Mouse (Mus musculus): Measurements from ENCODE around the gene Dnajb14. TPM values are rescaled to one million over a fixed set of nuclear protein-coding genes. Genes with fewer than 3 reads are reported as not detected.
"Not testable (repeated sequence)": the region's sequence is repeated elsewhere in the genome, so short reads cannot be mapped to it uniquely, and the experiment has no call there.

Dnajb14 gene
- total RNA-seq, 1 experiment from 2014 or later: 22.4 TPM

- DNase-seq: no peak
These were observed 3.9 kb upstream of the Dnajb14 start for GRCm38 (mm10) chr3:137863330-137864123.

DNA sequence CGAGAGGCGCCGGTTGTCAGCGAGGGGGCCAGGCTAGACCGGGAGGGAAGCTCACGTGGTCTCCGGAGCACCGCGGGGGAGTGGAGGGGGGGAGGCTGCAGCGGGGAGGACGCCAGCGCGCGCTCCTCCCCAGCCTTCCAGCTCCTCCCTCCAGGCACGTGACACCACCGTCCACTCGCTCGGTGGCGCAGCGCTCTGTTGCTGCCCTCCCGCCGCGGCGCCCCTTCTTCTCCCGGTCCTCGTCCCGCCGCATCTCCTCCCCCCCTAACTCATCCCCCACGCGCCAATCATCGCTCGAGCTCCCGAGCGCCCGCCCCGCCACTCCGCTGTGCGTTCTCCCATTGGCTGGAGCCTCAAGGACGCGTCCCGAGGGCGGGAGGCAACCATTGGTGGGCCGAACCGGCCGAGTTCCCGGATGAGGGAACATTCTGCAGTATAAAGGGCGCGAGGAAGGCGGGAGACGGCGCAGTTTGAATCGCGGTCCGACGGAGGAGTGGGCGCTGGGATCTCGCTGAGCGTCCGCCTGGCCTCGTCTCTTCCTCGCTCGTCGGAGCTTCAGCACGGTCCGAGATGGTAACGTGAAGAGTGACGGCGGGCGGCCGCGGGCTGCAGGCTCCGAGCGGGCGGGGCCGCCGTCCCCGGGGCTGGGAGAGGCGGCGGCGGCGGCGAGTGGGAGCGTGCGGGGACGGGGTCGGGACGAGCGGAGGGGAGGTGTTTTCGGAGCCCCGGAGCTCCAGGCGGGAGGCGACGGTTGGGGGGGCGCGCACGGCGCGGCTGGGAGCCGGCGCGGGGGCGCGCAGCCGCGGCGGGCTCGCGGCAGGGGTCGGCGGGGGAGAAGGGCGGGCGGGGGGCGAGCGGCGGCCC is 3.1 kb upstream of the Dnajb14 start, which contains the start of gene H2afz:
H2afz (plus strand) TSS at position 364 of the 864 bp plus-strand sequence.
- DNase-seq: peak; percentile 99

DNA sequence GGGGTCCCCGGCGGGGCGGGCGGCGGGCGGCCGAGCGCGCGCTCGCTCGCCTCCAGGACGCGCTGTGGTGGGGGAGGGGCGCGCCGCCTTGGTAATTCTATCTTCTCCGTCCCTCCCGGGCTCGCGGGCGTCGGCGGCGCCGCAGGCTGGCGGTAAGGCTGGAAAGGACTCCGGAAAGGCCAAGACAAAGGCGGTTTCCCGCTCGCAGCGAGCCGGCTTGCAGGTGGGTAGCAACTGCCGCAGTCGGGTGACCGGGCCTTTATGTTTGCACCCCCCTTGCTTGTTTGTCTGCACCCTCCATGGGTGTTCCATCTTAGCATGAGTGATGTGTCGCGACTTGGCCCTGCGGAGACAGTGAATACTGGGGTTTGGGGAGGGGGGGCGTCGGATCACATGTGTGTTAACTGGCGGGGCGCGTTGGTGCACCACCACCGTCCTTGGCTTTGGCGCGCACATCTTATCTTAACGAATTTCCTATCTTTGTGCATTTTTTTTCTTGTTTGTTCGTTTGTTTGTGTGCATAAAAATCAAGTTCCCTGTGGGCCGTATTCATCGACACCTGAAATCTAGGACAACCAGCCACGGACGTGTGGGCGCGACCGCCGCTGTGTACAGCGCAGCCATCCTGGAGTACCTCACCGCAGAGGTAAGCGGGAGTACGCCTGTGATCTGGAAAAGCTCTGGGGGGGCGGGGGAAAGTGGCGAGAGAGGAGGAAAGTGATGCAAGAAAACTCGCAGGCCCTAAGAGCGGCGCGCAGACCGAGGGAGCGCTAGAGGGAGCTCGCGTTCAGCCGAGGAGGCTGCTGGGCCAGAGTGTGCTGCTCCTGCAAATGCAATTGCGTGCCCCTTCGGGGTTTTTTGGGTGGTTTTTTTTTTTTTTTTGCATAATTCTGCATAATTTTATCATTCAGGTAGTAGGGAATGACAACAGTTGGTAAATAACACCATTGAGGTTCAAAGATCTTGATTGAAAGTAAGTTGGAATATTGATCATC is 2.2 kb upstream of the Dnajb14 start:
- peak; percentile 88 for DNase-seq

DNA sequence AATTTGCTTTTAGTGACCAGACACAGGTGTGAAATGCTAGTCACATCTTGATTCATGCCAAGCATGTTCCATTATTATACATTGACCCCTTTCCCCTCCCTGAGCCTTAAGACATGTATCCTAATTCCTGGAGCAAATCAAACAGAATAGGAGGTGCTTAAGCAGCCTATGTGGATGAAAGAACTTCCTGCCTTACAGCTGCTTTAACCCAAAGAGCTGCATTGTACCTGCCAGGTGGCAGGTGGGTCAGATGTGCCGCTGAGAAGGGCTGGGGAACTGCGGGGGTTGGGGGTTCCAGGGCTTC is 390 bp upstream of the Dnajb14 start:
- no peak for DNase-seq

- DNase-seq: no peak
These were observed 829 bp downstream of the Dnajb14 start for GRCm38 (mm10) chr3:137868094-137868913.

DNA sequence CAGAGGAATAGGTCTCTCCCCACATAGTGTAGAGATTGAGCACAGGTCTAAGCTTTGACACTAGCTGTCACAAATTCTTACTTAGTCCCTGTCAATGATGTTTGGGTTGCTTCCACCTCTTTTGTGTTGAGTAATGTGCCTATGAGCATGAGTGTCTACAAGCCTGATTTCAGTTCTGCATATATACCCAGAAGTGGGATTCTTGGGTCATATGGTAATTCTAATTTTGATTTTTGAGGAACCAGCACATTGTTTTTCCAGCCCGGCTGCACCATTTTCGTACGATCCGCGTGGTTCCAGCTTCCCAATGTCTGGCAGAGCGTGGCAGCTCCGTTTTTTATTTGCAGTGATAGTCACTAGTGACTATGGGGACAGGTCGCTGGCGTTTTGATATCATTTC is 1.9 kb downstream of the Dnajb14 start:
- DNase-seq: no peak

- DNase-seq: no peak
These were observed 11.8 kb downstream of the Dnajb14 start for GRCm38 (mm10) chr3:137879313-137879712.

DNA sequence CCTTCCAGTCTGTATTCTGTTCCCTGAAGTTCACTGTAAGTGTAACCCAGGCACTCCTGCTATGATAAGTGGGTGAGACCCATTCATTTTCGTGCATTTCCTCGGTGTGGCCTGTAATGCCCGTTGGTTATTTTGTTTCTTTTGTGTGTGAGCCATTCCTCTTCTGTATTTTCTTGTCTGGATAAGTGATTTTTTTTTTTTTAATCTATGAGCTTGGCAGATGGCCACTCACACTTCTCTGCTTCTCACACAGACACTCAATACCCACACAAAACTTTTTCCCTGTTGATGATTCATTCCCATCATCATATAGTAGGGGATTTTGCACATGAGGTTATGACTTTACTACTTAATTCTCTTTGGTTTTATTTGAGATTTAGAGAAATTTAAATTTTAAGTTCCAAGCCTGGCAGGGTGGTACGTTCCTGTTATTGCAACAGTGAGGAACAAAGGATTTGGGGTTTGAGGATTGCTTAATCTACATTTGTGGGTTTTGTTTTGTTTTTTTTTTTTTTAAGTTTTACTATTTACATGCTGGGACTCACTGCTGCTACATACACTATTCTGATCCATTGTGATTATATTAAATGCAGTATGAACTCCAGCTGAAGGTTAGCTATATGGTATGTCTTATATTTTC is 12.8 kb downstream of the Dnajb14 start:
- no peak for DNase-seq

DNA sequence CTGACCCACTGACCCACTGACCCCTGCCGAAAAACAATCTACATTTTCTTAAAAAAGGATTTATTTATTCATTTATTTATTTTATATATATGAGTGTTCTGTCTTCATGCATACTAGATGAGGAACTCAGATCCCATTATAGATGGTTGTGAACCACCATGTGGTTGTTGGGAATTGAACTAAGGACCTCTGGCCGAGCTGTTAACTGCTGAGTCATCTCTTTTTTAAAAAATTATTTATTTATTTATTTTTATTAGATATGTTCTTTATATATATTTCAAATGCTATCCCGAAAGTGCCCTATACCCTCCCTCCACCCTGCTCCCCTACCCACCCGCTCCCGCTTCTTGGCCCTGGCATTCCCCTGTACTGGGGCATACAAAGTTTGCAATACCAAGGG is 13.6 kb downstream of the Dnajb14 start:
- no peak for DNase-seq

- no peak for DNase-seq
These were observed 20.5 kb downstream of the Dnajb14 start for GRCm38 (mm10) chr3:137887961-137888360.

- no peak for DNase-seq
These were observed 23.6 kb downstream of the Dnajb14 start for GRCm38 (mm10) chr3:137891089-137891488.

DNA sequence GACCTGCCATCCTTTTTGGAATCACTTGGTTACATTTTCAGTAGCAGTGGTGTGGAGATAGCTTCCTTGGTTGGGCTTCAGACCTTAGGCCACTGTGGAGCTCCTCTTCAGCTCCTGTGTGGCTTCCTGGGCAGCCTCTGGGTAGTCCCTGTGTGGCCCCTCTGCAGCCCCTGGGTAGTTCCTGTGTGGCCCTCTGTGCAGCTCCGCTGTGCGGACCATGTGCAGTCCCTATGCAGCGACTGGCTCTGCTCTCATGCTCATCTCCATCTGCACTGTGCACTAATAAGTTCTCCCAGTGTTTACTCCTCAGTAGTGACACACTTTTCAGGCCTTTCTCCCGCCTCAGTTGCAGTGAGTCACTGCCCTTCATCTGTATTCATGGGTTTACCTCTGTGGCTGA is 24.6 kb downstream of the Dnajb14 start:
- no peak for DNase-seq

DNA sequence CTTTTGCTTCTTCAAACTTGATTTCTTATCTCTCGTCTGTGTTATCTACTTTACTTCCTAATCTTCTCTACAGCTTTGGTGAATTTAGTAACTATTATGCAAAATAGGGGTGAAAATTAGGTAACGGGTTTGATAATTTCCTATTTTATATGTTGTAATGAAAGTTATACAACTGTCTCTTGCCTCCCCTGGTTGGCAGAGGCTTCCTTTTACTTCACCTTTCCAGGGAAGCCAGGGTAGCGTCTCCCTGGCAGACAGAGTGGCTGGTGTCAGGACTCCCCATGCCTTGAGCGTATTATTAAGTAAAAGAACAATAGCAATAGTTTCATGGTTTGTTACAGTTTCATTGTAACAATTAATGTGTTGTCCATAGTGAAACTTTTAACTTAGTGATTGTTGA is 26.3 kb downstream of the Dnajb14 start:
- DNase-seq: no peak

DNA sequence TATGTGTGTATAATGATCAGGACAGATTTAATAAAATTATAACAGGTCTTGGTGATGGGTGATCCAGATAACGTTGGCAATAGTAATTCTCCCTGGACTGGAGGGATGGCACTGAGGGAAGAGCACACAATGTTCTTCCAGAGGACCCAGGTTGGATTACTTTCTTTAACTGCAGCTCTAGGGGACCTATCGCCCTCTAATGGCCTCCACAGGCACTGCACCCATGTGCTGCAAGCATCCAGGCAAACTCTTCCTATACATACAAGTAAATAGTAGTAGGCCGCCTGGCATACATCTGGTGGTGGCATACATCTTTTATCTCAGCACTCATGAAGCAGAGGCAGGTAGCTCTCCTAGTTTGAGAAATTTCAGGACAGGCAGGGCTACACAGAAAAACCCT is 27.7 kb downstream of the Dnajb14 start:
- DNase-seq: no peak

- no peak for DNase-seq
These were observed 28.9 kb downstream of the Dnajb14 start for GRCm38 (mm10) chr3:137896386-137896785.

- no peak for DNase-seq
These were observed 29.4 kb downstream of the Dnajb14 start for GRCm38 (mm10) chr3:137896867-137897266.

DNA sequence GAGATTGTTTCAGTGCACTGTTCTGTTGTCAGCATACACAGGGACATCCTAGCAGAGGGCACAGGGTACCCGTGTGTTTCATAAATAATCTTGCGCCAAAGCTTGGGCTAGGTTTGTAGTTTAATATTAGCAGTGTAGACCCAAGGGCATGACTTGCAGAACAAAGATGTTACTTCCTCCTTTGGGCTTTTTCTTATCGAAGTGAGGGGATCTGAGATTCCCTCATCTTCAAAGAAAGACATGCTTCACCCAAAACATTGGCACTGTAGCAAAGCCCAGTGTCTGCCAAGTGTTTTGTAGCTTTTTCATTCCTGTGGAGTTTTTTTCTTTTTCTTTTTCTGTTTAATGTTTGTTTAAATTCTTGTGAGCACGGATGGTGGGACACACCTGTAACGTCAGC is 30.2 kb downstream of the Dnajb14 start:
- DNase-seq: no peak

DNA sequence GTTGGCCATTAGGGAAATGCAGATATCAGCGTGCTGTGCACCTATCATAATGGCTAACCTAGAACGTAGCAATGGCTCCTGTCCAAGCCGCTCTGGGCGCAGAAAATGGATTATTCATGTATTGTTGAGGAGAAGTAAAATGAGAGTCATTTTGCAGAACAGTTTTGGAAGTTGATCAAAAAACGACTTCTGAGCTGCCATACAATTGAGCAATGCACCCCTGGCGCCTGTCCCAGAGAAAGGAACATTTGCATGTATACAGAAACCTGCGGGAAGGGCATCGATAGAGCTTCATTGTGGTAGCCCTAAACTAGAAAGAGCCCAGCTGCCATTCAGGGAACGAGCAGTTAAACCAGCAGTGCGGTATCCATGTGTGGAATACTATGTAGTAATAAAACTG is 32.7 kb downstream of the Dnajb14 start:
- DNase-seq: peak; percentile 57

GRCm38 (mm10) chr3:137913093-137913492 is 45.6 kb downstream of the Dnajb14 start:
- DNase-seq: no peak

- not testable (repeated sequence) for DNase-seq
These were observed 47.1 kb downstream of the Dnajb14 start for GRCm38 (mm10) chr3:137914567-137914966.

DNA sequence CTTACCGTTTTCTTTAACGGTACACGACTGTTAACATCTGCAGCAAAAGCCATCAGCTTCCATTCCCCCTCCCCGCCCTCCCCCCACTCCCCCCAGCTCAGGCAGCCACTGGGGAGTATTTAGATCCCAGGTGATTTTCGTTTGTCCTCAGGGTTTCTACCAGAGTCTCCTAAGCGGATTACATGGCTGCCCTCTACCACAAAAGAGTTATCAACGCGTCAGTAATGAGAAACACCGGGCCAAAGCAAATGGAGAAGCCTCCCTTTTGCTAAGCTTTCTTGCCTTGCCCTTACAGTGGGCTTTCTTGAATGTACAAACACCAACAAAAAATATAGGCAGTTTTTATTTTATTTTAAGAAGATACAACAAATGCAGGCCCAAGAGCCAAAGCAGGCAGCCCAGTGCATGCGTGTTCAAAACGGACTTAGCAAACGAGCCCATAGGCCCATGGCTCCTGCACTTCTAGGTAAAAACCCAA is 50.3 kb downstream of the Dnajb14 start:
- no peak for DNase-seq
